Mouse (Mus musculus): Measurements from ENCODE around the gene Gm21981. TPM values are rescaled to one million over a fixed set of nuclear protein-coding genes. Genes with fewer than 3 reads are reported as not detected.

Gene Gm21981
- total and polyA plus RNA-seq, 2 experiments from 2014 or later: 0.22 TPM; not detected in 1

- 8% methylated on average over 49 of the region's 68 CpGs for WGBS
- peak overlapping the region; percentile 83 for H3K4me2 ChIP-seq (ENCODE audit: low read depth, low read length)
- no peaks in the 10 kb centered on the region; the same call in 1 of the 2 replicates for H3K4me1 ChIP-seq (ENCODE audit: control insufficient read depth, insufficient read depth)
- H3K27me3 ChIP-seq (ENCODE audit: control insufficient read depth, insufficient read depth, low read length): no peaks in the 10 kb centered on the region
- 0 out of 2 replicates have a peak, but pooled peaks cover 10% of the 10 kb centered on the region for H3K36me3 ChIP-seq (replicated peaks; ENCODE audit: control insufficient read depth, insufficient read depth, low read length)
- DNase-seq (ENCODE audit: low spot score) (peak; percentile 64), ATAC-seq (ENCODE audit: insufficient read depth, low read depth) (peak; percentile 82)
- no peak overlapping the region for H3K27ac ChIP-seq (ENCODE audit: low read depth)
- H3K9me3 ChIP-seq (replicated peaks; ENCODE audit: control insufficient read depth, low read length): no peaks in the 10 kb centered on the region
- TF ChIP-seq EP300 (IDR thresholded peaks at IDR 0.05; ENCODE audit: low read depth) (no peak), CTCF (IDR thresholded peaks at IDR 0.05; ENCODE audit: low read depth) (no peak; the same call in 1 of the 2 replicates)
- H3K4me3 ChIP-seq (ENCODE audit: low read depth, low read length): peak overlapping the region; percentile 44
- peak overlapping the region; percentile 49 for H3K9ac ChIP-seq (replicated peaks; ENCODE audit: low read depth, low read length)
Measured at GRCm38 (mm10) chr17:47672311-47673111, 21.7 kb downstream of the Gm21981 start.

- Histone ChIP-seq H3K27me3 (ENCODE audit: control insufficient read depth, insufficient read depth, low read length) (no peaks in the 10 kb centered on the region), H3K27ac (ENCODE audit: low read depth) (no peak overlapping the region), H3K4me1 (ENCODE audit: control insufficient read depth, insufficient read depth) (no peaks in the 10 kb centered on the region; the same call in 1 of the 2 replicates), H3K9ac (replicated peaks; ENCODE audit: low read depth, low read length) (peak overlapping the region; percentile 49; the same call in 1 of the 2 replicates), H3K36me3 (replicated peaks; ENCODE audit: control insufficient read depth, insufficient read depth, low read length) (0 out of 2 replicates have a peak, but pooled peaks cover 10% of the 10 kb centered on the region), H3K9me3 (replicated peaks; ENCODE audit: control insufficient read depth, low read length) (no peaks in the 10 kb centered on the region), H3K4me3 (ENCODE audit: low read depth, low read length) (peak overlapping the region; percentile 44), H3K4me2 (ENCODE audit: low read depth, low read length) (peak overlapping the region; percentile 83)
- ATAC-seq (ENCODE audit: insufficient read depth, low read depth): peak; percentile 30; the same call in 1 of the 2 replicates
- TF ChIP-seq CTCF (IDR thresholded peaks at IDR 0.05; ENCODE audit: low read depth) (no peak), EP300 (IDR thresholded peaks at IDR 0.05; ENCODE audit: low read depth) (no peak)
- no peak for DNase-seq (ENCODE audit: low spot score)
- 28% methylated on average over 14 of the region's 14 CpGs for WGBS
Measured at GRCm38 (mm10) chr17:47671988-47672310, 22.3 kb downstream of the Gm21981 start.

GRCm38 (mm10) chr17:47669166-47669565 lies 25.1 kb downstream of the Gm21981 start:
- no peaks in the 10 kb centered on the region; the same call in 1 of the 2 replicates for H3K4me1 ChIP-seq (ENCODE audit: control insufficient read depth, insufficient read depth)
- no peak overlapping the region for H3K4me2 ChIP-seq (ENCODE audit: low read depth, low read length)
- no peaks in the 10 kb centered on the region for H3K27me3 ChIP-seq (ENCODE audit: control insufficient read depth, insufficient read depth, low read length)
- ATAC-seq (ENCODE audit: insufficient read depth, low read depth) (no peak), DNase-seq (ENCODE audit: low spot score) (no peak)
- WGBS: 71% methylated on average over 4 of the region's 4 CpGs
- no peak overlapping the region for H3K4me3 ChIP-seq (ENCODE audit: low read depth, low read length)
- H3K27ac ChIP-seq (ENCODE audit: low read depth): no peak overlapping the region
- H3K36me3 ChIP-seq (replicated peaks; ENCODE audit: control insufficient read depth, insufficient read depth, low read length): no peaks in the 10 kb centered on the region
- no peak for TF ChIP-seq CTCF (IDR thresholded peaks at IDR 0.05; ENCODE audit: low read depth)
- no peak for TF ChIP-seq EP300 (IDR thresholded peaks at IDR 0.05; ENCODE audit: low read depth)
- no peak overlapping the region for H3K9ac ChIP-seq (replicated peaks; ENCODE audit: low read depth, low read length)
- H3K9me3 ChIP-seq (replicated peaks; ENCODE audit: control insufficient read depth, low read length): no peaks in the 10 kb centered on the region

GRCm38 (mm10) chr17:47664474-47664873 lies 29.8 kb downstream of the Gm21981 start:
- Histone ChIP-seq H3K4me1 (ENCODE audit: control insufficient read depth, insufficient read depth) (no peaks in the 10 kb centered on the region), H3K4me3 (ENCODE audit: low read depth, low read length) (no peak overlapping the region), H3K4me2 (ENCODE audit: low read depth, low read length) (no peak overlapping the region), H3K36me3 (replicated peaks; ENCODE audit: control insufficient read depth, insufficient read depth, low read length) (no peaks in the 10 kb centered on the region), H3K27ac (ENCODE audit: low read depth) (0 out of 2 replicates have a peak overlapping the region, but pooled peaks have one; percentile 2), H3K27me3 (ENCODE audit: control insufficient read depth, insufficient read depth, low read length) (no peaks in the 10 kb centered on the region), H3K9me3 (replicated peaks; ENCODE audit: control insufficient read depth, low read length) (no peaks in the 10 kb centered on the region), H3K9ac (replicated peaks; ENCODE audit: low read depth, low read length) (no peak overlapping the region)
- ATAC-seq (ENCODE audit: insufficient read depth, low read depth) (no peak; the same call in 1 of the 2 replicates), DNase-seq (ENCODE audit: low spot score) (peak; percentile 8)
- no peak for TF ChIP-seq CTCF (IDR thresholded peaks at IDR 0.05; ENCODE audit: low read depth)
- TF ChIP-seq EP300 (IDR thresholded peaks at IDR 0.05; ENCODE audit: low read depth): no peak
- WGBS: 55% methylated on average over 7 of the region's 7 CpGs

GRCm38 (mm10) chr17:47663009-47663713 lies 31.1 kb downstream of the Gm21981 start:
- TF ChIP-seq CTCF (IDR thresholded peaks at IDR 0.05; ENCODE audit: low read depth) (no peak), EP300 (IDR thresholded peaks at IDR 0.05; ENCODE audit: low read depth) (no peak)
- no peaks in the 10 kb centered on the region for H3K36me3 ChIP-seq (replicated peaks; ENCODE audit: control insufficient read depth, insufficient read depth, low read length)
- H3K4me2 ChIP-seq (ENCODE audit: low read depth, low read length): no peak overlapping the region
- H3K27me3 ChIP-seq (ENCODE audit: control insufficient read depth, insufficient read depth, low read length): no peaks in the 10 kb centered on the region
- no peak for ATAC-seq (ENCODE audit: insufficient read depth, low read depth)
- DNase-seq (ENCODE audit: low spot score): no peak
- no peak overlapping the region for H3K9ac ChIP-seq (replicated peaks; ENCODE audit: low read depth, low read length)
- H3K4me3 ChIP-seq (ENCODE audit: low read depth, low read length): no peak overlapping the region
- no peaks in the 10 kb centered on the region for H3K4me1 ChIP-seq (ENCODE audit: control insufficient read depth, insufficient read depth)
- no peaks in the 10 kb centered on the region for H3K9me3 ChIP-seq (replicated peaks; ENCODE audit: control insufficient read depth, low read length)
- 66% methylated on average over 9 of the region's 9 CpGs for WGBS
- H3K27ac ChIP-seq (ENCODE audit: low read depth): no peak overlapping the region

Measured in heart, postnatal 0 days (tissue).